Mouse (Mus musculus) liver, embryonic 15.5 days (tissue): Measurements from ENCODE around the gene Vmn1r71. TPM values are rescaled to one million over a fixed set of nuclear protein-coding genes. Genes with fewer than 3 reads are reported as not detected.
"Not testable (repeated sequence)": the region's sequence is repeated elsewhere in the genome, so short reads cannot be mapped to it uniquely, and the experiment has no call there.

Experiments used
- ATAC-seq: fragments of 200-750 bp; cut with Nextera tagmentation; 2 replicates; pipeline ENCODE4 v1.8.0; 2017; ENCODE audit warnings: moderate number of reproducible peaks, mild to moderate bottlenecking, moderate library complexity; ENCODE audit not compliant: insufficient read depth
- H3K27ac ChIP-seq: fragments of 300-500 bp; sonication (generic); replicated peaks from 2 replicates; pipeline ENCODE4 v1.5.1; 2015; ENCODE audit warnings: mild to moderate bottlenecking, inconsistent platforms
- H3K27me3 ChIP-seq: fragments of 300-500 bp; sonication (generic); 2 replicates; pipeline ENCODE4 v1.6.1; 2015; ENCODE audit warnings: mild to moderate bottlenecking, inconsistent platforms
- H3K36me3 ChIP-seq: fragments of 300-500 bp; sonication (generic); replicated peaks from 2 replicates; pipeline ENCODE4 v1.6.1; 2015; ENCODE audit warnings: moderate library complexity, mild to moderate bottlenecking, inconsistent platforms
- H3K4me1 ChIP-seq: fragments of 300-500 bp; sonication (generic); replicated peaks from 2 replicates; pipeline ENCODE4 v1.6.1; 2015; ENCODE audit warnings: inconsistent platforms
- H3K4me2 ChIP-seq: fragments of 300-500 bp; sonication (generic); 2 replicates; pipeline ENCODE4 v1.6.1; 2015; ENCODE audit warnings: moderate library complexity, mild to moderate bottlenecking, inconsistent platforms
- H3K4me3 ChIP-seq: fragments of 300-500 bp; sonication (generic); replicated peaks from 2 replicates; pipeline ENCODE4 v1.5.1; 2015; ENCODE audit warnings: mild to moderate bottlenecking, inconsistent platforms
- H3K9ac ChIP-seq: fragments of 300-500 bp; sonication (generic); 2 replicates; pipeline ENCODE4 v1.6.1; 2015; ENCODE audit warnings: moderate library complexity, mild to moderate bottlenecking, inconsistent platforms
- H3K9me3 ChIP-seq: fragments of 300-500 bp; sonication (generic); replicated peaks from 2 replicates; pipeline ENCODE4 v1.6.1; 2016; ENCODE audit warnings: inconsistent platforms
- polyA plus RNA-seq: library from polyadenylated mRNA; unstranded; fragments of >200 nt; fragmentation: Nextera tagmentation; extraction: Ambion mirVana; gene quantifications from 2 replicates; pipeline ENCODE4 v1.2.1, GENCODE M21; 2015

The Vmn1r71 gene
- not detected in 2 replicates for polyA plus RNA-seq

DNA sequence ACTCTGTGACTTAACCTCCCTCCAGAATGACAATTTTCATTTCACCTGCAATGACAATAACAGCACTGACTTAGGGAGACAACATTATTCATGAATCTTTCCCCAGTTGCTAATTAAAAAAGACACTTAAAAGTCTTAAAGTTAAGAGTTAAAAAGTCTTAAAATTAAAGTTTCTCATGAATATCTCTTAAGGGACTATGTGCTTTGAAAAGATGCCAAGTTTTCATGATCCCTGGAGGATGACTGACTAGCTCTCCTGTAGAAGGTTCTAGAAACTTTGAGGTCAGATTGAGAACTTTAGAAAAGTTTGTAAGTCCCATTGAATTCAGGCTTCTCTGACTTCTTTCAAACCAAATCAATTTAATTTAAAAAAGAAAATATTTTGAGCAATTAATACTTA is at the start of gene Vmn1r71:
Vmn1r71 (minus strand) TSS at position 101 of the 400 bp plus-strand sequence.
- ATAC-seq = no peak
- Histone ChIP-seq H3K9me3 (no peaks in the 10 kb centered on the region), H3K9ac (no peak within 1 kb of the TSS), H3K4me2 (no peak within 1 kb of the TSS), H3K36me3 (no peaks in the 10 kb centered on the region), H3K4me3 (no peak within 1 kb of the TSS), H3K27ac (no peak within 1 kb of the TSS), H3K4me1 (no peaks in the 10 kb centered on the region), H3K27me3 (no peaks in the 10 kb centered on the region)

GRCm38 (mm10) chr7:10757551-10757950 is 3.4 kb upstream of the Vmn1r71 start:
- H3K4me3 ChIP-seq, H3K27ac ChIP-seq, H3K36me3 ChIP-seq, H3K4me1 ChIP-seq, H3K9me3 ChIP-seq, H3K4me2 ChIP-seq, H3K9ac ChIP-seq, H3K27me3 ChIP-seq, ATAC-seq: not testable (repeated sequence)

Other genes starting within 250 kb of the Vmn1r71 start
- not detected in 2 replicates for gene Vmn1r68, start 195.9 kb downstream of the Vmn1r71 start, polyA plus RNA-seq
- not detected in 2 replicates for gene Vmn1r69, start 140.7 kb downstream of the Vmn1r71 start, polyA plus RNA-seq
- not detected in 2 replicates for gene Vmn1r70, start 122.8 kb downstream of the Vmn1r71 start, polyA plus RNA-seq
- gene Nlrp4b, start 66.6 kb downstream of the Vmn1r71 start, polyA plus RNA-seq = not detected in 2 replicates
- gene Zscan4b, start 150.7 kb upstream of the Vmn1r71 start, polyA plus RNA-seq = not detected in 2 replicates